Mouse (Mus musculus): ENCODE measurements around the gene Mfsd11. TPM values are rescaled to one million over a fixed set of nuclear protein-coding genes. Genes with fewer than 3 reads are reported as not detected.
A peak's percentile ranks its signal among the peaks of the same experiment; 100 is the strongest.

Mfsd11 gene
- polyA plus RNA-seq, 1 experiment from 2014 or later: 44.8 TPM

GRCm38 (mm10) chr11:116812793-116813529 lies 39.3 kb upstream of the Mfsd11 start:
- H3K36me3 ChIP-seq: no peaks in the 10 kb centered on the region; the same call in 1 of the 2 replicates
- H3K27me3 ChIP-seq: no peaks in the 10 kb centered on the region
- no peak overlapping the region; the same call in 1 of the 2 replicates for H3K4me2 ChIP-seq (replicated peaks)
- peaks cover 73% of the 10 kb centered on the region for H3K4me1 ChIP-seq
- peak overlapping the region; percentile 96 for H3K27ac ChIP-seq (replicated peaks)
- 39% methylated on average over 21 of the region's 21 CpGs for WGBS
- no peaks in the 10 kb centered on the region for H3K9me3 ChIP-seq (replicated peaks)
- no peak overlapping the region for H3K4me3 ChIP-seq (replicated peaks)
- H3K9ac ChIP-seq: no peak overlapping the region
- no peak for ATAC-seq (ENCODE audit: insufficient number of reproducible peaks, low FRiP score, low TSS enrichment, low read depth)

DNA sequence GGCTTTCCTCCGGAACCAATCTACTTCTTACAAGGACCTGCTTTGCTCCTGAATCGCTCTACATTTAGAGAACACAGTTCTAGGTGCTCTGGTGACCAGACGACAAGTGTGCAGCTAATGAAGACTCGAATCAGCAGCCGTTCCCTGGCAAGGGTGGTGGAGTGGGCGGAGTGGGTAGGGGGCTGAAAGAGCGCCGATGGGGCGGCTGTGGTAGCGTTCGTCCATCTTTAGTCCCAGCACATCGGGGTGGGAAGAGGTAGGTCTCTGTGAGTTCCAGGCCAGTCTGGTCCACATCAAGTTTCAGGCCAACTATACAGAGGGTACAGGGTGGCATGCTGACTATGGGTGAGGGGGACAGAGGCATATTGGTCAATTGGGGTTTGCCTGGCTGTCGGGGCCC lies 38.6 kb upstream of the Mfsd11 start:
- Histone ChIP-seq H3K9me3 (replicated peaks) (no peaks in the 10 kb centered on the region), H3K9ac (no peak overlapping the region), H3K36me3 (no peaks in the 10 kb centered on the region; the same call in 1 of the 2 replicates), H3K4me1 (peaks cover 71% of the 10 kb centered on the region), H3K4me3 (replicated peaks) (no peak overlapping the region), H3K4me2 (replicated peaks) (no peak overlapping the region), H3K27ac (replicated peaks) (peak overlapping the region; percentile 96), H3K27me3 (no peaks in the 10 kb centered on the region)
- no peak for ATAC-seq (ENCODE audit: insufficient number of reproducible peaks, low FRiP score, low TSS enrichment, low read depth)
- 73% methylated on average over 13 of the region's 13 CpGs for WGBS

DNA sequence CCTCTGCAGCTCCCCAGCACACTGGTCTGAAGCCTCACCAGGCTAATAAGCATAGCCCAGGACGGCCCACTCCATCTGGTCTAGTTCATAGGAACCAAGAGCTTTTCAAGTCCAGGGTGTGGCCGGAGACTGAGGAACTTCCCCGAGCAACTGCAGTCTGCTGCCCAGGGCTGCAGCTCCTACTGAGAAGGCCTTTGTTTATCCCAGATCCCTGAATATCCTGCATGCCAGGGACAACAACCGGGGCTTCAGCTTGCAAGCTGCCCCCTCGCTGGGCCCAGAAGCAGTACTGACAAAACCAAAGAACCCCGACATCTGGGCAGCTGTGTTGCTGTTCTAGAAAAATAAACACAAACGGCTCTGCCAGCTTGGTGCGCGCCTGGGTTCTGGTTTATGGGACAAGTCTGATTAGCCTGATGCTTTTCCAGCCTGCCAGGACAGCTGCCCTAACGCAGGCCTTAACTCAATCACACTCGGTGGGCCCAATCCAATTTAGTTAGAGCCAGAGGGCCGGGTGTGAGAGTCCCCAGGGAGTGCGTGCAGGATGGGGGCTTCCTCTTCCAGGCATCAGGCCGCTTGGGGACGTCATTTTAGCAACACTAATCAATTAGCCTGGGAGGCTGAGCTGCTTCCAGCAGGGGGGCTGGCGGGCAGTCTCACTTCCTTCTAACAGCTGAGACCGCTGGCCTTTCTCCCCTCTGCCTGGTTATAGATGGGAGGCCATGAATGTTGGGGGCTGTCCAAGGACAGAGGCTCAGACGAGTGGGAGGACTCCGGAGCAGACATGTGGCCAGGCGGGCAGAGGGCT lies 38.0 kb upstream of the Mfsd11 start:
- 11% methylated on average over 20 of the region's 20 CpGs for WGBS
- Histone ChIP-seq H3K36me3 (no peaks in the 10 kb centered on the region; the same call in 1 of the 2 replicates), H3K9me3 (replicated peaks) (no peaks in the 10 kb centered on the region), H3K27ac (replicated peaks) (peak overlapping the region; percentile 96), H3K4me3 (replicated peaks) (no peak overlapping the region), H3K9ac (no peak overlapping the region), H3K27me3 (no peaks in the 10 kb centered on the region), H3K4me1 (peaks cover 75% of the 10 kb centered on the region), H3K4me2 (replicated peaks) (peak overlapping the region; percentile 24)
- peak; percentile 56 for ATAC-seq (ENCODE audit: insufficient number of reproducible peaks, low FRiP score, low TSS enrichment, low read depth)

- WGBS: 16% methylated on average over 7 of the region's 7 CpGs
- peaks cover 81% of the 10 kb centered on the region for H3K4me1 ChIP-seq
- no peaks in the 10 kb centered on the region for H3K36me3 ChIP-seq
- peak overlapping the region; percentile 24 for H3K4me2 ChIP-seq (replicated peaks)
- ATAC-seq (ENCODE audit: insufficient number of reproducible peaks, low FRiP score, low TSS enrichment, low read depth): no peak
- H3K9ac ChIP-seq: no peak overlapping the region
- no peaks in the 10 kb centered on the region for H3K9me3 ChIP-seq (replicated peaks)
- peak overlapping the region; percentile 96 for H3K27ac ChIP-seq (replicated peaks)
- no peak overlapping the region for H3K4me3 ChIP-seq (replicated peaks)
- no peaks in the 10 kb centered on the region for H3K27me3 ChIP-seq
Observed at GRCm38 (mm10) chr11:116814884-116815415, 37.3 kb upstream of the Mfsd11 start.

DNA sequence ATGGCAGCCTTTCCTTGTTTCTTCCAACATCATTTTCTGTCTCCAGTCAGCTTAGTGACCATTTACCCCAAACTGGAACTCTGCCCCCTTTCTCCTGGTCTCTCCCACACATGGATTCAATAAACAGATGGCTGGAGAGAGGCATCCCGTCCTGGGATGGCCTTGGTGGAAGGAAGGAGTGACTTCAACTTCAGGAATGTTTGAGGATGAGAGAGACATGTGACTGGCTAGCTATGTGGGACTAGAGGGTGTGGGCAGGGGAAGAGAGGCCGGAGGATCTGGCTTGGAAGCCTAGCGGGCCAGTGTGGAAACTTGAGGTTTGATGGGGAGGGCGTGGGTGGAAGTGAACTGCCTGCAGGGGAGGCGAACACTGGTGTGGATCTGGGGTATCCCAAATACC lies 35.5 kb upstream of the Mfsd11 start:
- no peaks in the 10 kb centered on the region for H3K27me3 ChIP-seq
- H3K4me2 ChIP-seq (replicated peaks): no peak overlapping the region
- no peak overlapping the region for H3K27ac ChIP-seq (replicated peaks)
- H3K4me3 ChIP-seq (replicated peaks): no peak overlapping the region
- ATAC-seq (ENCODE audit: insufficient number of reproducible peaks, low FRiP score, low TSS enrichment, low read depth): no peak
- peaks cover 79% of the 10 kb centered on the region for H3K4me1 ChIP-seq
- H3K36me3 ChIP-seq: no peaks in the 10 kb centered on the region
- no peak overlapping the region for H3K9ac ChIP-seq
- 63% methylated on average over 5 of the region's 5 CpGs for whole genome bisulfite sequencing
- H3K9me3 ChIP-seq (replicated peaks): no peaks in the 10 kb centered on the region

DNA sequence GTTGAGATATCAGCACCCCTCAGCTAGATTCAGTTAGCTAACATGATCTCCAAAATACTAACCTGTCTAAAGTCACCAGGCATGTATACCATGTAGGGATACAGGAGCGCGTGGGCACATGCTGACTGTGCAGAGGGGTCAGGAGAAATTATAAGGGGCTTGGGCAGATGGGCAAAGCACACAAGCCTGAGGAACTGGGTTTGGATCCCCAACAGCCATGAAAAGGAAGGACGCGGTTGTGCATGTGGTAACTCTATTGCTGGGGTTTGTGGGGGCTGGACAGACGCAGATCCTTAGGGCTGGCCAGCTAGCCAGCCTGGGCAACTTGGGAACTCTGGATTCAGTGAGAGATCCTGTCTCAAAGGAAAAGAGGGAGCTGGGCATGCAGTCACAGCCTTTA lies 34.7 kb upstream of the Mfsd11 start:
- Histone ChIP-seq H3K4me2 (replicated peaks) (no peak overlapping the region), H3K36me3 (no peaks in the 10 kb centered on the region), H3K27me3 (no peaks in the 10 kb centered on the region), H3K4me1 (peaks cover 80% of the 10 kb centered on the region), H3K4me3 (replicated peaks) (no peak overlapping the region), H3K9ac (no peak overlapping the region), H3K9me3 (replicated peaks) (no peaks in the 10 kb centered on the region), H3K27ac (replicated peaks) (no peak overlapping the region)
- no peak for ATAC-seq (ENCODE audit: insufficient number of reproducible peaks, low FRiP score, low TSS enrichment, low read depth)
- whole genome bisulfite sequencing: 97% methylated on average over 5 of the region's 5 CpGs

DNA sequence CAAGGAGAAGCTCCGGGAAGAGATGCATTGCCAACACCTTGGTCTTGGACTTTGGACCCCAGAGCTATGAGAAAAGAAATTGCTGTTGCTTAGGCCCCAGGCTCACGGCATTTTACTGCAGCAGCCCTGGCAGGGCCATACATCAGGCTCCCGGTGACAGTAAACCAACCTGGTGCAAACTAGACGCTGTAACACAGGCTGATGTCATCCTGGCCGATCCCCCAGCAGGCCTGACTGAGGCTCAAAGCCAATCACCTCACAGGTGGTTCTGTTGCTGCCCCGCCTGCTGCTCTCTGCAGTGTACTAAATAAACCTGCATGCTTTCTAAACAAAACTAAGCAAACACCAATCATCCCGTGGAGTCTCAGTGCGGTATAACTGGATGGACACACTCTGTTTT lies 33.5 kb upstream of the Mfsd11 start:
- Histone ChIP-seq H3K27ac (replicated peaks) (0 out of 2 replicates have a peak overlapping the region, but pooled peaks have one; percentile 44), H3K4me1 (peaks cover 71% of the 10 kb centered on the region)
- ATAC-seq (ENCODE audit: insufficient number of reproducible peaks, low FRiP score, low TSS enrichment, low read depth): no peak

GRCm38 (mm10) chr11:116819932-116820593 lies 32.2 kb upstream of the Mfsd11 start:
- Histone ChIP-seq H3K9me3 (replicated peaks) (no peaks in the 10 kb centered on the region), H3K4me1 (peaks cover 59% of the 10 kb centered on the region), H3K4me3 (replicated peaks) (no peak overlapping the region), H3K9ac (no peak overlapping the region), H3K4me2 (replicated peaks) (no peak overlapping the region), H3K27ac (replicated peaks) (no peak overlapping the region), H3K36me3 (no peaks in the 10 kb centered on the region), H3K27me3 (no peaks in the 10 kb centered on the region)
- WGBS: 74% methylated on average over 5 of the region's 5 CpGs
- no peak for ATAC-seq (ENCODE audit: insufficient number of reproducible peaks, low FRiP score, low TSS enrichment, low read depth)

More for the DNA sequence above, 33.5 kb upstream of the Mfsd11 start:
- no peaks in the 10 kb centered on the region for H3K9me3 ChIP-seq (replicated peaks)
- H3K36me3 ChIP-seq: no peaks in the 10 kb centered on the region
- H3K9ac ChIP-seq: no peak overlapping the region; the same call in 1 of the 2 replicates
- H3K4me2 ChIP-seq (replicated peaks): no peak overlapping the region
- H3K4me3 ChIP-seq (replicated peaks): no peak overlapping the region
- H3K27me3 ChIP-seq: no peaks in the 10 kb centered on the region
- 50% methylated on average over 8 of the region's 8 CpGs for WGBS

DNA sequence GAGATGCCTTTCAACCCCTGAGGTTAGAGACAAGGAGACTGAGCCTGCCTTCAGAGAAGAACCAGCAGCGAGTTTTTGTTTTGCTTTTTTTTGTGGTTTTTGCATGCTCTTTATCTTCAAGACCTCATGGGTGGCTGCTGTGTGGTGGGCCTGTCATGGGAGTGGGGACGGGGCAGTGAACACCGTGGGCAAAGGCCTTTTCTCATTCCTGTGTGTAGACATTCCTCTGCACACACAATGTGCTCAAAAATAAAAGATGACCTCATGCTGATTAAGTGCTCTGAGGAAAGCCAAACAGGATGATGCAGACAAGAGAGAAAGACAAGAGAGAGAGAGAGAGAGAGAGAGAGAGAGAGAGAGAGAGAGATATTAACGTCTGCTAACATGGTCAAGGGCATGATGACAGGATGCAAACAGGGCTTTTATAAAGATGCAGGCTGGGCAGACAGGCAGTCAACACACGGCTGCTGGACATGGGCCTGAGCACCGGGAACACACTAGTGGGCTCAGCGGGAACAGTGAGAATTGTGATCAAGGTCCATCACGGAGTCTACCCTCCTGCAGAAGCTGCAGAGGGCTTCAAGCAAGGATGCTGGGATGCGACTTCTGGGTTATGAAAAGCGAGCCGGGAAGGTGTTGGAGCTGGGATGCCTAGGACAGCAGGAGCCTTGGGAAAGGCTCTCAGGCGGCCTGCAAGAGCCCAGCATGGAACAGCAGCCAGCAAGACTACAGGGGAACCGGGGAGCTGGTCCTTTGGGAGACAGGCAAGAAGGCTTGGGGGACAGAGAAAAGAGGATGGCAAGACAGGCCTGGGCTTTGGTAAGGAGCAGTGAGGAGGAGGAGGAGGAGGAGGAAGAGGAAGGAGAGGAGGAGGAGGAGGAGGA lies 30.9 kb upstream of the Mfsd11 start:
- WGBS: 65% methylated on average over 13 of the region's 13 CpGs
- H3K9ac ChIP-seq: no peak overlapping the region
- no peak for ATAC-seq (ENCODE audit: insufficient number of reproducible peaks, low FRiP score, low TSS enrichment, low read depth)

GRCm38 (mm10) chr11:116822215-116822614 lies 30.0 kb upstream of the Mfsd11 start:
- Histone ChIP-seq H3K4me3 (replicated peaks) (no peak overlapping the region), H3K27ac (replicated peaks) (no peak overlapping the region), H3K36me3 (no peaks in the 10 kb centered on the region), H3K27me3 (no peaks in the 10 kb centered on the region), H3K9ac (no peak overlapping the region), H3K9me3 (replicated peaks) (no peaks in the 10 kb centered on the region), H3K4me1 (peaks cover 60% of the 10 kb centered on the region), H3K4me2 (replicated peaks) (no peak overlapping the region)
- no peak for ATAC-seq (ENCODE audit: insufficient number of reproducible peaks, low FRiP score, low TSS enrichment, low read depth)
- 61% methylated on average over 10 of the region's 10 CpGs for WGBS

More for the DNA sequence above, 30.9 kb upstream of the Mfsd11 start:
- Histone ChIP-seq H3K36me3 (no peaks in the 10 kb centered on the region), H3K27me3 (no peaks in the 10 kb centered on the region), H3K4me3 (replicated peaks) (no peak overlapping the region), H3K9me3 (replicated peaks) (no peaks in the 10 kb centered on the region), H3K4me1 (peaks cover 60% of the 10 kb centered on the region), H3K4me2 (replicated peaks) (no peak overlapping the region), H3K27ac (replicated peaks) (0 out of 2 replicates have a peak overlapping the region, but pooled peaks have one; percentile 28)

All from embryonic facial prominence, embryonic 15.5 days (tissue).